Mouse (Mus musculus): ENCODE data around the gene Tmprss11c.
"Not testable (repeated sequence)": the region's sequence is repeated elsewhere in the genome, so short reads cannot be mapped to it uniquely, and the experiment has no call there.

The Tmprss11c gene

DNA sequence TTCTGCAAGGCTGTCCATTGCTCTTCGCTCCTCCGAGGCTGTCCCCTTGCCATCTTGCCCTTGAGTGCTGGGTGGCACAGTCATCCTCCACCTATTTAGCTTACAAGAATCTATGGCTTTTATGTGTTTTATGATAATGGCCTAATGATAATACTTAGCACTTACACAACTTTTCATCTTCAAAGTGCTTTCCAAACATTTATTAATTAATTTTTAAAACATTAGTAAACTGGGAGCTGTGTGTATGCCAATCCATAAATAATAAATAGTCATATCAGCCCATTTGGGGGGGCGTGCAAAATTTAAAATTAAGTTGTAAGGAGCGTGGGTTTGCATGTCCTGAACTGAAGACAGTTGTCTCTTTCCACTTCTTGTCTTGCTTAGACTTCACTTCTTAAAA is at the start of gene Tmprss11c:
TSS of gene Tmprss11c (minus strand) at position 101 of the 400 bp plus-strand sequence.
- no peak for DNase-seq (ENCODE audit: low spot score in 2 of 2)

DNA sequence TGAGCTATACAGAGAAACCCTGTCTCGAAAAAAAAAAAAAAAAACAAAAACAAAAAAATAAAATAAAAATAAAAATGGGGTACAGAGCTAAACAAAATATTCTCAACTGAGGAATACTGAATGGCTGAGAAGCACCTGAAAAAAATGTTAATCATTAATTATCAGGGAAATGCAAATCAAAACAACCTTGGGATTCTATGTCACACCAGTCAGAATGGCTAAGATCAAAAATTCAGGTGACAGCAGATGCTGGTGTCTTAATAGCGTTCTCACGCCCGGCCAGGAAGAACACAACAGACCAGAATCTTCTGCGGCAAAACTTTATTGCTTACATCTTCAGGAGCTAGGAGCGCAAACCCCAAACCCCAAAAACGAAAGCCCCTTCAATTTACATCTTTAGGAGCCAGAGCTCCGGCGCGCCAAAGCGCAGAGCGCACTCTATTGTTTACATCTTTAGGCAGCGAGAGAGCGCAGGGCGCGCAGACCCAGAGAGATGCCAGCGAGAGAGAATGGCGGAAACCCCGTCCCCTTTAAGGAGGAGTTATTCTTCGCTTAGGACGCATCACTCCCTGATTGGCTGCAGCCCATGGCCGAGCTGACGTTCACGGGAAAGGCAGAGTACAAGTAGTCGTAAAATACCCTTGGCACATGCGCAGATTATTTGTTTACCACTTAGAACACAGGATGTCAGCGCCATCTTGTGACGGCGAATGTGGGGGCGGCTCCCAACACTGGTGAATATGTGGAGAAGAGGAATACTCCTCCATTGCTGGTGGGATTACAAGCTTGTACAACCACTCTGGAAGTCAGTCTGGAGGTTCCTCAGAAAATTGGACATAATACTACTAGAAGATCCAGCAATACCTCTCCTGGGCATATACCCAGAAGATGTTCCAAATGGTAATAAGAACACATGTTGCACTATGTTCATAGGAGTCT is 29.2 kb upstream of the Tmprss11c start:
- not testable (repeated sequence) for DNase-seq (ENCODE audit: low spot score in 2 of 2)

DNA sequence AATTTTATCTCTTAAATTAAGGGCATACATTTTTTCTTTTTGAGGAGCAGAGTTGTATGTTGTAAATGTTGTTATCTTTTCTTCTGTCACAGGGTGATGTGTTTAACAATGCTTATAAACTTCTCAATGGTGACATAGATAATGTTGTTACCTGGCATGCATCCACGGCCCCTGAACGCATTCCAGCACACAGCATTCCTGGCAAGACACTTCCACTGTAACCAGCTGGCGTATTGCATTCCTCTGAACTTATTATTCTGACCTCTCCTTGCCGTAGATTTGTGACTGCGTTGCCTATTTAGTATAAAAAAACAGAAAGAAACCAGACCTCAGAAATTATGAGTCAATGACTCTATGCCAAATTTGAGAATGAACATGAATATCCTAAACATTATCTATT is 17.0 kb upstream of the Tmprss11c start:
- no peak for DNase-seq (ENCODE audit: low spot score in 2 of 2)

DNA sequence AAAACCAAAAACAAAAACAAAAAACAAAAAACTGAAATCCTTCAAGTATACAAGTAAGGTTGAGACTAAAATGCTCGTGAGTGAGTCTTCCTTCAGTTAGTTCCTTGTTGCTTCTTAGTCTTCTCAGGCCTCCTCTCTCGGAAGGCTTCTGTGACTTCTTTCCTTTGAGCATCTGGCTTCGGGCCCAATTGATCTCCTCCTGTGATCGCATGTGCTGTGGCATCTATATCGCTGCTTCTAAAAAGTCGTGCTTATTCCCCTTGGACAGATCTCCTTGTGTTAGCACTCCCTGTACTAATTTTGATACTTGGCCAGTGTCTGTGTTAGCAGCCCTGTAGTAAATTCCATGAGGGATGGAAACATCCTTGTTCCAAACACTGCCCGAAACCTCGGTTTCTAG is 14.8 kb upstream of the Tmprss11c start:
- no peak for DNase-seq (ENCODE audit: low spot score in 2 of 2)

DNA sequence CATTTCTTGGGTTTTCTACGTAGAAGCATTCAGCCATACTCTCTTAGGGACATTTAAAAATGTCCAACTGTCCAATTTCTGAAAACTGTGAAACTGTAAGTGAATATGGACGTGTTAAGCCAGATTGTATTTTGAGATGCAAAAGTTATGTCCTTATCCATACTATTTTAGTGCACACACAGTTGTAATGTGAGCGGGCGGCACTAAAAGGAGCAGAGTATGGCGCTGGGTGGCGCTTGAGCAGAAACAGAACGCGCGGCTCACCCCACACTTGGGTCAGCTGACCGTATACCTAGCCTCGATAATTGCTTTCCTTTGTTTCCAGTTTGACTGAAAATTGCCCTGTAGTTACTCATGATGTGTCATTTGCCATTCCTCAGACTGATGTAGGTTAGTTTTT is 42.5 kb downstream of the Tmprss11c start:
- no peak for DNase-seq (ENCODE audit: low spot score in 2 of 2)

DNA sequence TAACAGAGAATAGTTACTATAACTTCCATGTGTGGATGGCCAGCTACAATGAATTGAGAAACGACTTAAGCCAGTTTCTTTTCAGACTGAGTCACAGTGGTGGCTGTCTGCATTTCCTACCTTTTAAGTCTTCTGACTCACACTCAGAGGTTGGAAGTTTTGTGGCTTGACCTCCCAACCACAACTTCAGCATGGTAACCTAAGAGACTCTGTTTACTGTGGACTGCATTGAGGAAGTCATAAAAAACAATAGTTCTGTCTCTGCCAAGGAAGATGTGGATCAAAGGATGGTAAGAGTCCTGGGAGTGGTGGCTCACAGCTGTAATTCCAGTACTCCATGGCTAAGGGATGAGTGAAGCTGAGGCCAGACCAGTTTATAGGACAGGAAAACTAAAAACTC is 44.2 kb downstream of the Tmprss11c start:
- DNase-seq (ENCODE audit: low spot score in 2 of 2): no peak

DNA sequence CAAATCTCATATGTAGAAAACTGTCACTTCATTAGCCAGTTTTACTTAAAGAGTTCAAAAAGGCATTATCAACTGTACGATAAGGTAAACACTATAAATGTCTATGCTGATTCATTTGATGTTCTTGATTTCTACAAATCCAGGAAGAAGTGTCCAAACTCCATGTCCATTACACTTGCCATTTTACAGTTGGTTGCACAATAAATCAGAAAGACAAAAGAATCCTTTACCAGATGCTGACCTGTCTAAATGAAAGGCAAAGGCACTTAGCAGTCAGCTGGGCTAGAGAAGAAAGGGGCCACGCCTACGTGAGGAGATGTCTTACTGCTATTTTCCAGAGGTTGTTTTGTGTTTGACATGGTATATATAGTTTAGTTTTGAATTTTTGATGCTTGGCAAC is 44.8 kb downstream of the Tmprss11c start:
- DNase-seq (ENCODE audit: low spot score in 2 of 2): no peak

DNA sequence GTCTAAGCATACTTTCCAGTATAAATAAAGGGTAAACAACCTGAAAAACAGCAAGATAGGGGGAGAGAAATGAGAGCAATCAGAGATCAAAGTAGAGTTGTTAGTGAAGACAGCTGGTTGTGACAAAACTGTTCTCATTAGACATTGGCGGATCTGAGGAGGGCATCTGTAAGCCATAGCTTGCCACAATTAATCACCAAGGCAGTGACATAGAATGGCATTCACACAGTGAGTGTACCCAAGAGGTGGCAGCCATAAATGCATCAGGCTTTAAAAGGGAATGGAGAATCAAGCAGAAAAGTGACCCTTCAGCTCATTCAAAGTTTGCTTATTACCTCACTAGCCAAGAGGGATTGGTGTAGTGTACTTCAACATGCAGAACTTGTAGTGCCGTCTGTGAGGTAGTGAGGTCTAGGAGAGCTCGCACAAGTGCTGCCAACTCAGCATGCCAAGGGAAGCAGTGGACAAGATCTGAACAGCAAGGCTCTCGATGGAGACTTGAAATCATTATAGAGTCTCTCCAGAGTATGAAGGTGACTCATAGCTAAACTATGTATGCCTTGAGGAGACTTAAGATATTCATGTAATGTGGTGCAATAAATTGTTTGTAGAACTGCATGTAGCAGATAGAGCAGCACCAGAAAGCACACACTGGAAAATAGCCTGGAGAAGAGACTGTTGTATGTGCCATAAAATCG is 61.8 kb downstream of the Tmprss11c start:
- no peak for DNase-seq (ENCODE audit: low spot score in 2 of 2)

DNA sequence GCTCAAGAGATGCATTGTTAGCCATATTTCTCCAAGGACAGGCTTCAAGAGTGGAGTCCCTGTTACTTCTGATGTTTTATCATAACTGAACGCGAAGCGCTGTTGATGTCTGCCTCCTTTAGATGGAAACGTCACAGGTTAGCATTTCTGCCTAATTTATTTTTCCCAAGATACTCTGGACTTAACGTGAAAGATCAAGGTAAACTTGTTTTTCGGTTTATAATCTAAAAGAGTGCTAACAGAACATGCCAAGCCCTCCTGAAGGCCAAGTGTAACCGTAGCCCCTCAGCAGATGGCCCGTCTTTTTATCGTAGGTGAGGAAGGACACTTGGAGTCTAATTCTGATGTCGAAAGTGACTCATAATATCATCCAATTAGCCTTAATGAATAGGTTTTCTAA is 91.3 kb downstream of the Tmprss11c start, which contains the start of gene Gnrhr:
TSS of gene Gnrhr (minus strand) at position 101 of the 400 bp plus-strand sequence.
- DNase-seq (ENCODE audit: low spot score in 2 of 2): no peak

DNA sequence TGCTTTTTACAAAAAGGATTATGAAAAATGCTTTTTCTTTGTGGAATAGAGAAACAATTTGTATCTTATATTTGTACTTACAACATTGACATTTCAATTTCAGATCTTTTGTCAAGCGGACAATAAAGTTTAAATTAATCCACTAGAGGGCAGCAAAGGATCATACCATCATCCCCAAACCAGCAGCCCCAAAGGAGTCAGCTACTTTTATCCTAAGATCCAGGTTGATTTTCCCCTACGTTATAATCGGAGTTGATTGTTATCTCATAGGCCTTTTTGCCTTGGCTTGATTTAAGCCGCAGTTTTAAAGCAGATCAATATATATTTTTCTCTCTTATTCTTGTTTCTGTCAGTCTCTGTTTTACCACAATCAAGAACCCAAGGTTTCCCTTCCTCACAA is 97.8 kb downstream of the Tmprss11c start:
- no peak for DNase-seq (ENCODE audit: low spot score in 2 of 2)

DNA sequence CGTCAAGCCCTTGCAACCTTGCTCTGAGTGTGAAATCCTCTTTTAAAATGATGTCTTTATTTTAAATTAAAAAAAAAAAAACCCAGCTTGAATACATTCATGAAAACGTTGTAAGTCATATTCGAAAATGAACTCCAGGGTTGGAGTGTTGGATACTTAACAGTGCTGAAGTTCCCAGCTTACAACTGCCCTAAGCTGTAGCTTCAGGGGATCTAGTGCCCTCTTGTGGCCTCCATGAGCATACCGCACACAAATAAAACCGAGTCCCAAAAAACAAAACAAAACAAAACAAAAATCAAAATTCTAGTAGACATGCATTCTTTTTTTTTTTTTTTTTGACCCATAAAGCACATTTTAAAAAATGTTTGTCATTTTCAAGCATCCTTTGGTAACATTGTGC is 98.3 kb downstream of the Tmprss11c start:
- no peak for DNase-seq (ENCODE audit: low spot score in 2 of 2)

DNA sequence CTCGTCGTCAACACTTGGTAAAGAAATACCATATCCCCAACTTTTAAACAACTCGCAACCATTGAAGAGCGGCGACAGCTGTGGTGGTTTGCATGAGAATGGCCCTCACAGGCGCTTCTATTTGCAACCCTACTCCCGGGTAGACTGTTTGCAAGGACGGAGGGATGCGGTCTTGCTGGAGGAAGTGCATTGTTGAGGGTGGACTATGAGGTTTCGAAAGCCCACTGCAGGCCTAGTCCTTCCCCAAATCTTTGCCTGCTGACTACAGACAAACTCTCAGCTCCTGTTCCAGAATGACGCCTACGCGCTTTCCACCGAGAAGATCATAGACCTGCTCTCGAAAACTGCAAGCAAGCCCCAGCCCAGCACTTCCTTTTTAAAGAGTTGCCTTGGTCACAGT is 98.8 kb downstream of the Tmprss11c start:
- DNase-seq (ENCODE audit: low spot score in 2 of 2): no peak

DNA sequence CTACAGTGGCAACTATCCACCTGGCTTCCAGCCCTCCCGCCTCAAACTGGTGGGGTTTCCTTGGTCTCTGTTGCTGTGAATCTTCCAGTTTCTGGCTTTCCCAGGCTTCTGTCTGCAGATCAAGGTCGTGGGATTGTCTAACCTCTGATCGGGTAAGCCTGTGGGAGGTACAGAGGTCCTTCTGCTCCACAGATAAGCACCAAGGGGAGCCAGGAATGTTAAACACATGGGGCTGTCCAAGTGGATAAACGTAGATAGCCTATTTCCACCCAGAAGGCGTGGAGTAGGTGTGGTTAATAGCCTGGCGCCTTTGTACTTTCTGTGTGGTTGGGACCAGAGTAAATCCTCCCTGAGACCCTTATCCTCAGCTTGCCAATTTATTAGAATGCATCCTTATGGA is 101.7 kb downstream of the Tmprss11c start:
- DNase-seq (ENCODE audit: low spot score in 2 of 2): no peak
